Mouse (Mus musculus): Measurements from ENCODE around the gene Tmcc3.

DNA sequence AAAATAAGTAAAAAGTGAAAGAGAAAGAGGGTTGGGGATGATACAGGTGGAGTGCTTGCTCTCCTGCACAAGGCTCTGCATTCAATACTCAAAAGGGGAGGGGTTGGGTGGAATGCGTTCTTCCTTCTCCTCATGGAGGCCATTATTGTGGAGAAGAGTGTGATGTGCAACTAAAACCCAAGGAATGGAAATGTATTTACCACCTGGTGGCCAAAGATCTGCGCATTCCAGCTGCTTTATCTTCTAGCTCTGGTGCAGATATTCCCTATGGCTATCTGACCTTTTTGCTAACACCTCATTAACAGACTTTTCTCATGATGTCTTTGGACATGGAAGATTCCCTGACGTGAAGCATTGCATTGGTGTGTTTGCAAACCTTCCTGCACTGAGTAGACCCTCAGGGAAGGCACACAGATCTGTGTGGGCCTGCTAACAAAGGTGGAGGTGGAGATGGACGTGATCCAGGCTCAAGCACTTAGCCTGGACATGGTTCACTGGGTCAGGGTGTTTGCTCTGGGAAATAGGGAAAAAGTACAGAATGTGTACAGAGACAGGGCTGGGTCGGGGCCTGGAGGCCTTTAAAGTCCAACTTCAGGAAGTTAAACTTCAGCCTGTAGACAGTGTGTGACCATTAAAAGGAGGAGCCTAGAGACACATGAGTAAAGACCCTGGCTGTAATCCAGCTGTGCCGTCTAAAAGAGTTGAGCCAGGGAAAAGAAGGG, 245.8 kb downstream of the Tmcc3 start:
- TF ChIP-seq CHD2 (IDR thresholded peaks at IDR 0.05; ENCODE audit: low read depth, low read length) (no peak), ZC3H11A (IDR thresholded peaks at IDR 0.05; ENCODE audit: borderline replicate concordance, low read depth, low read length) (no peak), HCFC1 (IDR thresholded peaks at IDR 0.05; ENCODE audit: borderline replicate concordance, insufficient read depth, low read length) (no peak), MAFK (IDR thresholded peaks at IDR 0.05; ENCODE audit: insufficient read depth, low read depth, low read length) (no peak), ZNF384 (IDR thresholded peaks at IDR 0.05; ENCODE audit: low read depth, low read length) (no peak)
